Mouse (Mus musculus) brain, adult 10 weeks (tissue): ENCODE results near the gene Prr18. TPM values are rescaled to one million over a fixed set of nuclear protein-coding genes. Genes with fewer than 3 reads are reported as not detected.

Source experiments
- polyA plus RNA-seq: library from polyadenylated mRNA; stranded (reverse); fragments of 350-450 nt; fragmentation: Illumina TruSeq; extraction: RNeasy Lipid Tissue Mini Kit (QIAGEN cat#74804); gene quantifications from one replicate; pipeline ENCODE4 v1.2.3, GENCODE M21; 2015; ENCODE audit warnings: low read depth, low replicate concordance

The Prr18 gene
- polyA plus RNA-seq: 40.1 TPM

GRCm38 (mm10) chr17:8337159-8337558 lies at the start of gene Prr18:
Gene Prr18, plus strand, starts transcription at chr17:8337459.

DNA sequence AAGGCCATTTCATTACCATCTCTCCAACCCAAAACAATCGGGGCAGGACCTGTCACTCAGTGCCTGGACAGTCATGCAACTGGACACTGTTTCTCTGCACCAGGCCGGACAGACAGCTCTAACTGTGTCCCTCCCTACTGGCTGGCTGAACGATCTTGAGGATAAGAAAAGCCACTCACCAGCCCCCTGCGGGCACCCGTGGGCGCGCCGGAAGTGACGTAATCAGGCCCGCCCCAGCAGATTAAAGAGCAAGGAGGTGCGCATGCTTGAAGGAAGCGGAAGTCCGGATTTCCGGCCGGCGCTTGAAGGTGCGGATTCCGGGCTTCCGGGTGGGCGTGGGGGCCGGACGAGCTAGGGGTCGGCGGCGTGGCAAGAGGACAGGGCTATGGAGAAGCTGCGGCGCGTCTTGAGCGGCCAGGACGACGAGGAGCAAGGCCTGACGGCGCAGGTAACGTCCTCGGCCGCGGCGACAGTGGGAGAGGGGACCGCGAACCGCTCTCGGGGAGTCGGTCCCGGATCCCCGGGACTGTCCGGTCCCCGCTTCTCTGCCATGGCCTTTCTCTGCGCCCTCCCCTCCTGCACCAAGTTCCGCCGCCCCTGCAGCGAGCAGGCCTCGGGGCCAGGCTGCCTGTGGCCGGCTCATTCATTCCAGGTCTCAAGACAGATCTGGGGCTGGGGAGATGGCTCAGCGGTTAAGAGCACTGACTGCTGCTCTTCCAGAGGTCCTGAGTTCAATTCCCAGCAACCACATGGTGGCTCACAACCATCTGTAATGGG lies 26.2 kb upstream of the Prr18 start, which contains the start of gene Sft2d1:
Sft2d1 (plus strand) TSS at position 265 of the 777 bp plus-strand sequence.

DNA sequence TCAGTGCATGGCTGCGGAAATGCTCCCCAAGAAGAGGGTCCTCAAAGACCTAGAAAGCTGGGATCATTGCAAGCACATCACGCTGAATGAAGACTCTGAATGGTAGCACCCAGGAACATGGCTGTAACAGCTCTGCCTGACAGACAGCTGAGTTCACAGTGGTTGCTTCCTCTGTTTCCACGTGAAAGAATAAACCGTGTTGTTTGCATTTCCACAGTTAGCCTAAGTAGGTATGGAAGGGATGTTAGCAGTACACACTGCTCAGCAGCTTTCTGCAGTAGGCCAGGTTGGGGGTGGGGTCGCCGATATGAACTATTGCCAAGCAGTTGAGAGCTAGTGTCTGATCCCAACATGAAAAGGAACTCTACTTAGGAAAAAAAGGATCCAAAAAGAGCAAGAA lies 18.4 kb downstream of the Prr18 start, which contains the start of gene T2:
T2 (plus strand) TSS at position 301 of the 400 bp plus-strand sequence.

Other genes with a start within 250 kb of the Prr18 start
- gene Gm49673, start 189.7 kb upstream of the Prr18 start, polyA plus RNA-seq: 0.31 TPM
- 7.4 TPM for gene Rnaset2a, start 189.4 kb upstream of the Prr18 start, polyA plus RNA-seq
- gene Fgfr1op, start 172.0 kb upstream of the Prr18 start, polyA plus RNA-seq: 16.2 TPM
- 0.68 TPM for gene Ccr6, start 101.4 kb upstream of the Prr18 start, polyA plus RNA-seq
- gene Mpc1, start 54.6 kb upstream of the Prr18 start, polyA plus RNA-seq: 460 TPM
- 92.6 TPM for gene Sft2d1, start 26.4 kb upstream of the Prr18 start, polyA plus RNA-seq
- gene T2, start 18.5 kb downstream of the Prr18 start, polyA plus RNA-seq: 1.1 TPM
- gene T, start 97.0 kb downstream of the Prr18 start, polyA plus RNA-seq: not detected
- gene Pde10a, start 187.9 kb downstream of the Prr18 start, polyA plus RNA-seq: 90.9 TPM
- not detected for gene Gm17087, start 229.5 kb downstream of the Prr18 start, polyA plus RNA-seq